Mouse (Mus musculus) neural tube, embryonic 11.5 days (tissue): ENCODE measurements at regions not wholly inside any gene's neighbourhood (a gene's known extent, or its start where the extent isn't known, plus 50 kb on each side); places are given as distances from the start of the nearest gene placed in this dataset.

Source experiments
- ATAC-seq: fragments of 200-750 bp; cut with Nextera tagmentation; 2 replicates; pipeline ENCODE4 v1.8.0; 2017; ENCODE audit warnings: moderate number of reproducible peaks, mild to moderate bottlenecking, moderate TSS enrichment, moderate library complexity; ENCODE audit not compliant: insufficient read depth, low FRiP score, low TSS enrichment
- DNase-seq: peaks from one replicate; pipeline ENCODE4 v3.0.0-alpha.2; 2015; ENCODE audit warnings: low spot score
- H3K27ac ChIP-seq: fragments of 300-500 bp; sonication (generic); 2 replicates; pipeline ENCODE4 v1.5.1; 2014; ENCODE audit warnings: low read depth, mild to moderate bottlenecking, low read length
- H3K27me3 ChIP-seq: fragments of 300-500 bp; sonication (generic); 2 replicates; pipeline ENCODE4 v1.6.1; 2014; ENCODE audit warnings: mild to moderate bottlenecking, low read length, mixed read lengths; ENCODE audit not compliant: control insufficient read depth, insufficient read depth
- H3K36me3 ChIP-seq: fragments of 300-500 bp; sonication (generic); 2 replicates; pipeline ENCODE4 v1.6.1; 2014; ENCODE audit warnings: mild to moderate bottlenecking, low read length, moderate library complexity, mixed read lengths; ENCODE audit not compliant: control insufficient read depth, insufficient read depth
- H3K4me1 ChIP-seq: fragments of 300-500 bp; sonication (generic); 2 replicates; pipeline ENCODE4 v1.6.1; 2014; ENCODE audit warnings: low read length, mixed read lengths; ENCODE audit not compliant: control insufficient read depth, insufficient read depth
- H3K4me2 ChIP-seq: fragments of 300-500 bp; sonication (generic); 2 replicates; pipeline ENCODE4 v1.6.1; 2014; ENCODE audit warnings: low read depth, mild to moderate bottlenecking, moderate library complexity
- H3K4me3 ChIP-seq: fragments of 300-500 bp; sonication (generic); 2 replicates; pipeline ENCODE4 v1.5.1; 2014; ENCODE audit warnings: low read depth, low read length
- H3K9ac ChIP-seq: fragments of 300-500 bp; sonication (generic); 2 replicates; pipeline ENCODE4 v1.6.1; 2014; ENCODE audit warnings: mild to moderate bottlenecking, low read length
- H3K9me3 ChIP-seq: fragments of 300-500 bp; sonication (generic); 2 replicates; pipeline ENCODE4 v1.6.1; 2016; ENCODE audit warnings: low read length; ENCODE audit not compliant: control insufficient read depth
- WGBS: fragments of 180-500 bp; shearing (Covaris S2); extraction: QIAGEN DNeasy Blood & Tissue Kit; methylation state at CpG from one replicate; pipeline ENCODE4 v1.1.7; 2014; 5-methylcytosine and 5-hydroxymethylcytosine counted together

GRCm38 (mm10) chr1:94790604-94791003 is 522.8 kb upstream of the Fam174a start:
- DNase-seq, result no peak
- Histone ChIP-seq H3K4me3 (no peak overlapping the region), H3K36me3 (no peaks in the 10 kb centered on the region), H3K9me3 (no peaks in the 10 kb centered on the region), H3K4me2 (no peak overlapping the region), H3K9ac (no peak overlapping the region), H3K4me1 (no peaks in the 10 kb centered on the region), H3K27ac (no peak overlapping the region), H3K27me3 (no peaks in the 10 kb centered on the region)
- ATAC-seq, result no peak
- 43% methylated on average over 7 of the region's 7 CpGs for whole genome bisulfite sequencing

- no peaks in the 10 kb centered on the region for H3K4me1 ChIP-seq
- no peaks in the 10 kb centered on the region for H3K36me3 ChIP-seq
- WGBS, result 57% methylated on average over 6 of the region's 6 CpGs
- no peak for ATAC-seq
- no peaks in the 10 kb centered on the region for H3K27me3 ChIP-seq
- H3K27ac ChIP-seq, result no peak overlapping the region
- no peak for DNase-seq
- H3K9me3 ChIP-seq, result no peaks in the 10 kb centered on the region
- H3K4me3 ChIP-seq, result no peak overlapping the region
- H3K4me2 ChIP-seq, result no peak overlapping the region
- no peak overlapping the region for H3K9ac ChIP-seq
Measured at GRCm38 (mm10) chr1:94791052-94791451, 522.4 kb upstream of the Fam174a start.

- H3K9me3 ChIP-seq, result no peaks in the 10 kb centered on the region
- H3K9ac ChIP-seq, result no peak overlapping the region
- no peaks in the 10 kb centered on the region for H3K4me1 ChIP-seq
- no peaks in the 10 kb centered on the region for H3K27me3 ChIP-seq
- H3K27ac ChIP-seq, result no peak overlapping the region
- WGBS, result 53% methylated on average over 1 of the region's 1 CpGs
- no peak for ATAC-seq
- no peak overlapping the region for H3K4me2 ChIP-seq
- no peak overlapping the region for H3K4me3 ChIP-seq
- H3K36me3 ChIP-seq, result no peaks in the 10 kb centered on the region
- DNase-seq, result no peak
Measured at GRCm38 (mm10) chr1:94796028-94796427, 517.4 kb upstream of the Fam174a start.

- no peaks in the 10 kb centered on the region for H3K9me3 ChIP-seq
- H3K4me2 ChIP-seq, result no peak overlapping the region
- no peaks in the 10 kb centered on the region for H3K27me3 ChIP-seq
- ATAC-seq (no peak), DNase-seq (no peak)
- H3K4me3 ChIP-seq, result no peak overlapping the region
- H3K36me3 ChIP-seq, result no peaks in the 10 kb centered on the region
- no peaks in the 10 kb centered on the region for H3K4me1 ChIP-seq
- H3K27ac ChIP-seq, result no peak overlapping the region
- H3K9ac ChIP-seq, result no peak overlapping the region
Measured at GRCm38 (mm10) chr1:94803722-94804121, 509.7 kb upstream of the Fam174a start.

GRCm38 (mm10) chr1:94804877-94805276 is 508.5 kb upstream of the Fam174a start:
- Histone ChIP-seq H3K9me3 (no peaks in the 10 kb centered on the region), H3K36me3 (no peaks in the 10 kb centered on the region), H3K9ac (no peak overlapping the region), H3K4me2 (no peak overlapping the region), H3K27me3 (no peaks in the 10 kb centered on the region), H3K4me3 (no peak overlapping the region), H3K27ac (no peak overlapping the region), H3K4me1 (no peaks in the 10 kb centered on the region)
- no peak for ATAC-seq
- WGBS, result 63% methylated on average over 1 of the region's 1 CpGs
- DNase-seq, result no peak

- Histone ChIP-seq H3K4me2 (no peak overlapping the region), H3K27me3 (no peaks in the 10 kb centered on the region), H3K36me3 (no peaks in the 10 kb centered on the region), H3K9me3 (no peaks in the 10 kb centered on the region), H3K27ac (no peak overlapping the region), H3K9ac (no peak overlapping the region), H3K4me1 (no peaks in the 10 kb centered on the region), H3K4me3 (no peak overlapping the region)
- no peak for DNase-seq
- ATAC-seq, result no peak
Measured at GRCm38 (mm10) chr1:94827628-94828027, 485.8 kb upstream of the Fam174a start.

GRCm38 (mm10) chr1:94835982-94836381 is 477.4 kb upstream of the Fam174a start:
- Histone ChIP-seq H3K27ac (no peak overlapping the region), H3K9me3 (no peaks in the 10 kb centered on the region), H3K9ac (no peak overlapping the region), H3K4me1 (no peaks in the 10 kb centered on the region), H3K27me3 (no peaks in the 10 kb centered on the region), H3K4me2 (no peak overlapping the region), H3K36me3 (no peaks in the 10 kb centered on the region), H3K4me3 (no peak overlapping the region)
- ATAC-seq, result no peak
- 73% methylated on average over 4 of the region's 4 CpGs for WGBS
- no peak for DNase-seq

- no peaks in the 10 kb centered on the region for H3K36me3 ChIP-seq
- no peaks in the 10 kb centered on the region for H3K27me3 ChIP-seq
- 87% methylated on average over 1 of the region's 1 CpGs for WGBS
- no peaks in the 10 kb centered on the region for H3K9me3 ChIP-seq
- no peak for ATAC-seq
- H3K4me3 ChIP-seq, result no peak overlapping the region
- no peak overlapping the region for H3K27ac ChIP-seq
- no peak overlapping the region for H3K4me2 ChIP-seq
- DNase-seq, result no peak
- no peak overlapping the region for H3K9ac ChIP-seq
- H3K4me1 ChIP-seq, result no peaks in the 10 kb centered on the region
Measured at GRCm38 (mm10) chr1:94851522-94851921, 461.9 kb upstream of the Fam174a start.

- no peaks in the 10 kb centered on the region for H3K27me3 ChIP-seq
- H3K4me3 ChIP-seq, result no peak overlapping the region
- no peak overlapping the region for H3K27ac ChIP-seq
- ATAC-seq (no peak), DNase-seq (no peak)
- H3K9me3 ChIP-seq, result no peaks in the 10 kb centered on the region
- no peak overlapping the region for H3K4me2 ChIP-seq
- H3K9ac ChIP-seq, result no peak overlapping the region
- H3K36me3 ChIP-seq, result no peaks in the 10 kb centered on the region
- H3K4me1 ChIP-seq, result no peaks in the 10 kb centered on the region
- WGBS, result 94% methylated on average over 2 of the region's 2 CpGs
Measured at GRCm38 (mm10) chr1:94858464-94858863, 455.0 kb upstream of the Fam174a start.
